Mouse (Mus musculus): ENCODE results near the gene 1700014D04Rik. TPM values are rescaled to one million over a fixed set of nuclear protein-coding genes. Genes with fewer than 3 reads are reported as not detected.

The 1700014D04Rik gene
- total RNA-seq, 2 experiments from 2014 or later, result 1.6 to 2.7 TPM

Other genes starting within 250 kb of the 1700014D04Rik start
- 100 to 1,000 TPM; 324 to 356 TPM for gene Agtpbp1, start 161.5 kb downstream of the 1700014D04Rik start, total RNA-seq (2021)
- gene Naa35, start 161.5 kb downstream of the 1700014D04Rik start, total RNA-seq (2021), result 100 to 1,000 TPM in 1 of 2 experiments, 10 to 100 TPM in 1; 88.5 to 107 TPM
- gene Golm1, start 70.9 kb downstream of the 1700014D04Rik start, total RNA-seq (2021), result 10 to 100 TPM; 16.4 to 17.8 TPM
- not detected for gene 4921517D22Rik, start 52.6 kb downstream of the 1700014D04Rik start, total RNA-seq (2021)
- under 1 TPM in 1 of 2 experiments, not detected in 1; 0.16 TPM for gene Spata31d1a, start 36.4 kb downstream of the 1700014D04Rik start, total RNA-seq (2021)
- gene Spata31d1b, start 34.5 kb downstream of the 1700014D04Rik start, total RNA-seq (2021), result under 1 TPM in 1 of 2 experiments, not detected in 1; 0.09 TPM
- gene Spata31d1d, start 15.0 kb downstream of the 1700014D04Rik start, total RNA-seq (2021), result not detected
- gene Isca1, start 23.1 kb upstream of the 1700014D04Rik start, total RNA-seq (2021), result 100 to 1,000 TPM; 155 to 161 TPM
- gene Gm49354, start 35.5 kb upstream of the 1700014D04Rik start, total RNA-seq (2021), result not detected
- gene Tut7, start 76.4 kb upstream of the 1700014D04Rik start, total RNA-seq (2021), result 10 to 100 TPM; 53.5 to 60.4 TPM